Mouse (Mus musculus) bone marrow, adult 2 months (tissue): ENCODE measurements around the gene Rars2.

Source experiments
- CTCF ChIP-seq: fragments of 200-500 bp; IDR thresholded peaks from 2 replicates; pipeline ENCODE4 v1.5.1; 2011; ENCODE audit warnings: low read length, control low read depth; ENCODE audit not compliant: control insufficient read depth, insufficient read depth
- POLR2A ChIP-seq: fragments of 200-500 bp; IDR thresholded peaks from 2 replicates; pipeline ENCODE4 v1.6.1; 2011; ENCODE audit warnings: low read depth, mild to moderate bottlenecking, control low read depth, low read length, borderline replicate concordance; ENCODE audit not compliant: control insufficient read depth

DNA sequence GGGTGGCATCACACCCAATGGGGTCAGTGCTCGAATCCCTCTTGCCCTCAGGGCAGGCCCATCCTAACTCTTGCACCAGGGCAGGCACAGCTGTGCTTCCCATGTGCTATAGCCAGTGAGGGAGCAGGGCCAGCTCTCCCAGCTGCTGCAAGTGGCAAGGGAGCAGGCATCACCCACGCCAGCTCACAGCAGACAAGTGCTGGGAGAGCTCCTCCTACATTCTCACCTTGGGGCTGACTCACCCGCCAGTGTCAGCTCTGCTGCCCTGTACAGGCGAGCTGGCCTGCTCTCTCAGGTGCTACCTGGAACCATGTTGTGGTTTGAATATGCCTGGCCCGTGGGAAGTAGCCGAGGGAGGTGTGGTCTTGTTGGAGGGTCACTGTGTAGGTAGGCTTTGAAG, 47.2 kb downstream of the Rars2 start:
- no peak for TF ChIP-seq CTCF
- TF ChIP-seq POLR2A, result no peak
